Mouse (Mus musculus): Measurements from ENCODE around the gene Cyp2c69. TPM values are rescaled to one million over a fixed set of nuclear protein-coding genes. Genes with fewer than 3 reads are reported as not detected.

Cyp2c69 gene
- polyA plus RNA-seq, 1 experiment from 2014 or later = not detected

Other genes starting within 250 kb of the Cyp2c69 start
- not detected in 2 replicates for gene Cyp2c67, start 237.7 kb downstream of the Cyp2c69 start, polyA plus RNA-seq (2015; fragmentation: Nextera tagmentation; extraction: Ambion mirVana)
- gene Cyp2c68, start 145.7 kb downstream of the Cyp2c69 start, polyA plus RNA-seq (2015; fragmentation: Nextera tagmentation; extraction: Ambion mirVana) = 0.82 TPM in 1 of 2 replicates, not detected in the other
- gene Cyp2c40, start 74.0 kb downstream of the Cyp2c69 start, polyA plus RNA-seq (2015; fragmentation: Nextera tagmentation; extraction: Ambion mirVana) = not detected in 2 replicates
- gene Cyp2c37, start 105.6 kb upstream of the Cyp2c69 start, polyA plus RNA-seq (2015; fragmentation: Nextera tagmentation; extraction: Ambion mirVana) = not detected in 2 replicates
- not detected in 2 replicates for gene Cyp2c54, start 187.0 kb upstream of the Cyp2c69 start, polyA plus RNA-seq (2015; fragmentation: Nextera tagmentation; extraction: Ambion mirVana)
- gene Cyp2c50, start 202.9 kb upstream of the Cyp2c69 start, polyA plus RNA-seq (2015; fragmentation: Nextera tagmentation; extraction: Ambion mirVana) = not detected in 2 replicates

All from heart, embryonic 15.5 days (tissue).